Mouse (Mus musculus) E14TG2a.4 (cell line): Measurements from ENCODE around the gene Fbrsl1.

ENCODE experiments used
- CTCF ChIP-seq: conservative IDR thresholded peaks from 2 replicates; pipeline ENCODE4 v1.5.1; 2014; ENCODE audit warnings: low read length
- POU5F1 ChIP-seq: IDR thresholded peaks from 2 replicates; pipeline ENCODE4 v1.6.1; 2014; ENCODE audit warnings: low read length, borderline replicate concordance

DNA sequence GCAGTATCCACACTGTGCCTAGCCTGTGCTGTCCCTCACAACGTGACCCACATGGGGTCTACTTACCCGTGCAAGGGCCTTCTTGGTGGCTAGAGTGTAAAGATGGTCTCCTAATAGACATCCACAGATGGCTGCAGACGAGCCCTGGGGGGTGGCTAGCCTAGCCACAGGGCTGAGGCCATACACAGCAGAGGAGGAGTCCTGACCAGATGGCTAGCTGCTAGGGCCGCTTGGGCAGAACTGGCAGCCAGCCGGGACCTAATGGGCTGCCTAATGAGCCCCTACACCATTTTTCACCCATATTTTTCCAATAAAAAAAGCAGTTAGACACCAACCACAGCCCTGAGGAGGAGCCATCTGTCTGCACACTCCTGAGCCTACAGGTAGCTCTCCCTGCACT, 55.6 kb downstream of the Fbrsl1 start:
- TF ChIP-seq CTCF (no peak), POU5F1 (no peak)
